Mouse (Mus musculus): ENCODE data around the gene Dcaf4.

- TF ChIP-seq POLR2A (IDR thresholded peaks at IDR 0.05; ENCODE audit: borderline replicate concordance, extremely low read depth, low read depth, low read length): no peak
- no peak for TF ChIP-seq CTCF (IDR thresholded peaks at IDR 0.05; ENCODE audit: insufficient read depth, low read length)
These were observed 2.8 kb downstream of the Dcaf4 start for GRCm38 (mm10) chr12:83523056-83523455.
